Mouse (Mus musculus): ENCODE results near the gene Cnot10. TPM values are rescaled to one million over a fixed set of nuclear protein-coding genes. Genes with fewer than 3 reads are reported as not detected.
A peak's percentile ranks its signal among the peaks of the same experiment; 100 is the strongest.

Cnot10 gene
- polyA plus RNA-seq, 1 experiment from 2014 or later, result 22.5 TPM

- no peak for TF ChIP-seq CTCF (IDR thresholded peaks at IDR 0.05; ENCODE audit: low read depth)
- H3K4me1 ChIP-seq (replicated peaks; ENCODE audit: control insufficient read depth, insufficient read depth, low read length), result no peaks in the 10 kb centered on the region
- no peak overlapping the region for H3K4me2 ChIP-seq (replicated peaks; ENCODE audit: low read depth)
- H3K27me3 ChIP-seq (replicated peaks; ENCODE audit: control insufficient read depth, insufficient read depth, low read length), result no peaks in the 10 kb centered on the region
- no peak overlapping the region for H3K4me3 ChIP-seq (ENCODE audit: low read depth, low read length)
- ATAC-seq, result no peak
- H3K9me3 ChIP-seq (ENCODE audit: control insufficient read depth), result no peaks in the 10 kb centered on the region
- peaks cover 34% of the 10 kb centered on the region for H3K36me3 ChIP-seq (ENCODE audit: control insufficient read depth, insufficient read depth)
- WGBS, result 47% methylated on average over 4 of the region's 4 CpGs
- H3K27ac ChIP-seq (ENCODE audit: low read depth, low read length), result no peak overlapping the region
- H3K9ac ChIP-seq (ENCODE audit: low read depth, low read length), result no peak overlapping the region
These were observed 7.7 kb downstream of the Cnot10 start for GRCm38 (mm10) chr9:114632331-114632730.

GRCm38 (mm10) chr9:114626726-114627125 lies 13.3 kb downstream of the Cnot10 start:
- Histone ChIP-seq H3K4me2 (replicated peaks; ENCODE audit: low read depth) (no peak overlapping the region), H3K36me3 (ENCODE audit: control insufficient read depth, insufficient read depth) (peaks cover 83% of the 10 kb centered on the region), H3K9me3 (ENCODE audit: control insufficient read depth) (no peaks in the 10 kb centered on the region), H3K27me3 (replicated peaks; ENCODE audit: control insufficient read depth, insufficient read depth, low read length) (no peaks in the 10 kb centered on the region), H3K27ac (ENCODE audit: low read depth, low read length) (no peak overlapping the region), H3K4me1 (replicated peaks; ENCODE audit: control insufficient read depth, insufficient read depth, low read length) (no peaks in the 10 kb centered on the region), H3K9ac (ENCODE audit: low read depth, low read length) (no peak overlapping the region), H3K4me3 (ENCODE audit: low read depth, low read length) (no peak overlapping the region)
- TF ChIP-seq CTCF (IDR thresholded peaks at IDR 0.05; ENCODE audit: low read depth), result 0 out of 2 replicates have a peak, but pooled peaks have one; percentile 8
- WGBS, result 74% methylated on average over 4 of the region's 4 CpGs
- ATAC-seq, result 0 out of 2 replicates have a peak, but pooled peaks have one; percentile 19

- no peak for ATAC-seq
- Histone ChIP-seq H3K4me3 (ENCODE audit: low read depth, low read length) (no peak overlapping the region), H3K4me1 (replicated peaks; ENCODE audit: control insufficient read depth, insufficient read depth, low read length) (no peaks in the 10 kb centered on the region), H3K9me3 (ENCODE audit: control insufficient read depth) (no peaks in the 10 kb centered on the region), H3K27ac (ENCODE audit: low read depth, low read length) (no peak overlapping the region), H3K4me2 (replicated peaks; ENCODE audit: low read depth) (no peak overlapping the region), H3K36me3 (ENCODE audit: control insufficient read depth, insufficient read depth) (peaks cover 79% of the 10 kb centered on the region), H3K27me3 (replicated peaks; ENCODE audit: control insufficient read depth, insufficient read depth, low read length) (no peaks in the 10 kb centered on the region), H3K9ac (ENCODE audit: low read depth, low read length) (no peak overlapping the region)
- no peak for TF ChIP-seq CTCF (IDR thresholded peaks at IDR 0.05; ENCODE audit: low read depth)
- 83% methylated on average over 6 of the region's 6 CpGs for WGBS
These were observed 15.8 kb downstream of the Cnot10 start for GRCm38 (mm10) chr9:114624178-114624577.

GRCm38 (mm10) chr9:114621149-114621548 lies 18.8 kb downstream of the Cnot10 start:
- no peak overlapping the region for H3K4me2 ChIP-seq (replicated peaks; ENCODE audit: low read depth)
- no peaks in the 10 kb centered on the region for H3K4me1 ChIP-seq (replicated peaks; ENCODE audit: control insufficient read depth, insufficient read depth, low read length)
- H3K4me3 ChIP-seq (ENCODE audit: low read depth, low read length), result no peak overlapping the region
- ATAC-seq, result no peak
- no peak overlapping the region for H3K9ac ChIP-seq (ENCODE audit: low read depth, low read length)
- H3K36me3 ChIP-seq (ENCODE audit: control insufficient read depth, insufficient read depth), result peaks cover 70% of the 10 kb centered on the region
- no peaks in the 10 kb centered on the region for H3K9me3 ChIP-seq (ENCODE audit: control insufficient read depth)
- no peak for TF ChIP-seq CTCF (IDR thresholded peaks at IDR 0.05; ENCODE audit: low read depth)
- WGBS, result 68% methylated on average over 5 of the region's 5 CpGs
- no peak overlapping the region for H3K27ac ChIP-seq (ENCODE audit: low read depth, low read length)
- H3K27me3 ChIP-seq (replicated peaks; ENCODE audit: control insufficient read depth, insufficient read depth, low read length), result no peaks in the 10 kb centered on the region

- Histone ChIP-seq H3K27me3 (replicated peaks; ENCODE audit: control insufficient read depth, insufficient read depth, low read length) (no peaks in the 10 kb centered on the region), H3K9ac (ENCODE audit: low read depth, low read length) (no peak overlapping the region), H3K4me3 (ENCODE audit: low read depth, low read length) (no peak overlapping the region), H3K36me3 (ENCODE audit: control insufficient read depth, insufficient read depth) (peaks cover 74% of the 10 kb centered on the region), H3K9me3 (ENCODE audit: control insufficient read depth) (no peaks in the 10 kb centered on the region), H3K4me2 (replicated peaks; ENCODE audit: low read depth) (no peak overlapping the region), H3K27ac (ENCODE audit: low read depth, low read length) (no peak overlapping the region), H3K4me1 (replicated peaks; ENCODE audit: control insufficient read depth, insufficient read depth, low read length) (no peaks in the 10 kb centered on the region)
- 80% methylated on average over 9 of the region's 9 CpGs for WGBS
- TF ChIP-seq CTCF (IDR thresholded peaks at IDR 0.05; ENCODE audit: low read depth), result peak; percentile 50
- no peak for ATAC-seq
These were observed 25.6 kb downstream of the Cnot10 start for GRCm38 (mm10) chr9:114614176-114614953.

- Histone ChIP-seq H3K9ac (ENCODE audit: low read depth, low read length) (no peak overlapping the region), H3K36me3 (ENCODE audit: control insufficient read depth, insufficient read depth) (peaks cover 77% of the 10 kb centered on the region), H3K4me1 (replicated peaks; ENCODE audit: control insufficient read depth, insufficient read depth, low read length) (no peaks in the 10 kb centered on the region), H3K9me3 (ENCODE audit: control insufficient read depth) (no peaks in the 10 kb centered on the region), H3K27me3 (replicated peaks; ENCODE audit: control insufficient read depth, insufficient read depth, low read length) (no peaks in the 10 kb centered on the region), H3K4me3 (ENCODE audit: low read depth, low read length) (no peak overlapping the region), H3K27ac (ENCODE audit: low read depth, low read length) (no peak overlapping the region), H3K4me2 (replicated peaks; ENCODE audit: low read depth) (no peak overlapping the region)
- TF ChIP-seq CTCF (IDR thresholded peaks at IDR 0.05; ENCODE audit: low read depth), result no peak
- ATAC-seq, result no peak
- 91% methylated on average over 4 of the region's 4 CpGs for WGBS
These were observed 27.0 kb downstream of the Cnot10 start for GRCm38 (mm10) chr9:114613026-114613425.

All from intestine, postnatal 0 days (tissue).